Mouse (Mus musculus) testis, adult 2 months (tissue): Measurements from ENCODE around the gene Prdx2. TPM values are rescaled to one million over a fixed set of nuclear protein-coding genes. Genes with fewer than 3 reads are reported as not detected.

Source experiments
- H3K27ac ChIP-seq: fragments of 200-500 bp; 2 replicates; pipeline ENCODE4 v1.5.1; 2012; ENCODE audit warnings: low read depth, low read length; ENCODE audit not compliant: control insufficient read depth, insufficient read depth
- H3K27me3 ChIP-seq: fragments of 200-500 bp; 2 replicates; pipeline ENCODE4 v1.6.1; 2012; ENCODE audit warnings: mild to moderate bottlenecking, low read length, moderate library complexity; ENCODE audit not compliant: control insufficient read depth, insufficient read depth
- H3K36me3 ChIP-seq: fragments of 200-500 bp; 2 replicates; pipeline ENCODE4 v1.6.1; 2012; ENCODE audit warnings: mild to moderate bottlenecking, low read length; ENCODE audit not compliant: control insufficient read depth, insufficient read depth
- H3K4me1 ChIP-seq: fragments of 200-500 bp; 2 replicates; pipeline ENCODE4 v1.6.1; 2012; ENCODE audit warnings: low read length; ENCODE audit not compliant: control insufficient read depth, insufficient read depth
- H3K4me3 ChIP-seq: fragments of 200-500 bp; 2 replicates; pipeline ENCODE4 v1.5.1; 2012; ENCODE audit warnings: low read depth, mild to moderate bottlenecking, low read length, moderate library complexity, mixed read lengths; ENCODE audit not compliant: control insufficient read depth
- CTCF ChIP-seq: fragments of 200-500 bp; IDR thresholded peaks from 2 replicates; pipeline ENCODE4 v1.5.1; 2012; ENCODE audit warnings: low read depth, mild to moderate bottlenecking, inconsistent platforms, low read length, moderate library complexity; ENCODE audit not compliant: control insufficient read depth, insufficient read depth, insufficient replicate concordance
- POLR2A ChIP-seq: fragments of 200-500 bp; IDR thresholded peaks from 2 replicates; pipeline ENCODE4 v1.6.1; 2012; ENCODE audit warnings: low read depth, mild to moderate bottlenecking, inconsistent platforms, low read length, moderate library complexity; ENCODE audit not compliant: control insufficient read depth
- polyA plus RNA-seq: library from polyadenylated mRNA; depleted of rRNA; stranded (reverse); fragments of >200 nt; gene quantifications from 2 replicates; pipeline ENCODE4 v1.2.3, GENCODE M21; 2012

Prdx2 gene
- polyA plus RNA-seq, 1 experiment = 68.5 TPM

GRCm38 (mm10) chr8:84981644-84982498 lies 12.5 kb downstream of the Prdx2 start:
- Histone ChIP-seq H3K27ac (no peak overlapping the region), H3K4me3 (no peak overlapping the region), H3K27me3 (no peaks in the 10 kb centered on the region; the same call in 1 of the 2 replicates), H3K4me1 (peaks cover 56% of the 10 kb centered on the region), H3K36me3 (no peaks in the 10 kb centered on the region)
- no peak for TF ChIP-seq POLR2A

DNA sequence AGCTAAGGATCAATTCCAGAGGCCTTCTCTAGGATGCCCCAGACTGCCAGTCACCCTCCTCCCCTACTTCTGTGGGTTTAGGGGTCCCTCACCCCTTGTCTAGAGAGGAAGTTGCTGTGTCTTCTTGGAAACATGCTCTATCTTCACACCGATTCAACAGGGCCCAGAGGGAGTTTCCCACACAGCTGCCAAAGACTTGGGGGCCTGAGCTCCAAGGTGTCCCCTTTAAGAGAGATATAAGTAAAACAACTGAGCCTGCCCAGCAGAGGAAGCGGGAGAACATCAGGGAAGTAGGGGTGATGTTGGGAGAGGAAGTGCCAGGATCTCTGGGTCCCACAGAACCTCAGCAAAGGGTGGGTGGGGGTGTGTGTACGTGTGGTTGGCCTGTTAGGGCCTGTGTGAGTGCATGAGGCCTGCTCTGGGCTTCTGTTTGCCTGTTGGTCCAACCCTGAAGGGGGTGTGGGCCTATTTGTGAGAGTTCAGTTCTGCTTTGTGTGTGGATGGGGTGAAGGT lies 13.2 kb downstream of the Prdx2 start:
- Histone ChIP-seq H3K4me1 (peaks cover 49% of the 10 kb centered on the region), H3K27me3 (no peaks in the 10 kb centered on the region; the same call in 1 of the 2 replicates), H3K4me3 (no peak overlapping the region), H3K27ac (no peak overlapping the region), H3K36me3 (no peaks in the 10 kb centered on the region)
- TF ChIP-seq POLR2A (no peak), CTCF (no peak)

- no peaks in the 10 kb centered on the region for H3K27me3 ChIP-seq
- peaks cover 41% of the 10 kb centered on the region for H3K4me1 ChIP-seq
- peak overlapping the region; percentile 90 for H3K4me3 ChIP-seq
- H3K27ac ChIP-seq = peak overlapping the region; percentile 80
- no peaks in the 10 kb centered on the region for H3K36me3 ChIP-seq
- TF ChIP-seq CTCF = no peak
- TF ChIP-seq POLR2A = no peak
Observed at GRCm38 (mm10) chr8:84984294-84985048, 15.1 kb downstream of the Prdx2 start.

GRCm38 (mm10) chr8:84985049-84985683 lies 15.8 kb downstream of the Prdx2 start:
- H3K4me3 ChIP-seq = peak overlapping the region; percentile 90
- no peak for TF ChIP-seq CTCF
- no peak for TF ChIP-seq POLR2A
- H3K27me3 ChIP-seq = no peaks in the 10 kb centered on the region
- peaks cover 35% of the 10 kb centered on the region for H3K4me1 ChIP-seq
- H3K36me3 ChIP-seq = no peaks in the 10 kb centered on the region
- H3K27ac ChIP-seq = peak overlapping the region; percentile 80

DNA sequence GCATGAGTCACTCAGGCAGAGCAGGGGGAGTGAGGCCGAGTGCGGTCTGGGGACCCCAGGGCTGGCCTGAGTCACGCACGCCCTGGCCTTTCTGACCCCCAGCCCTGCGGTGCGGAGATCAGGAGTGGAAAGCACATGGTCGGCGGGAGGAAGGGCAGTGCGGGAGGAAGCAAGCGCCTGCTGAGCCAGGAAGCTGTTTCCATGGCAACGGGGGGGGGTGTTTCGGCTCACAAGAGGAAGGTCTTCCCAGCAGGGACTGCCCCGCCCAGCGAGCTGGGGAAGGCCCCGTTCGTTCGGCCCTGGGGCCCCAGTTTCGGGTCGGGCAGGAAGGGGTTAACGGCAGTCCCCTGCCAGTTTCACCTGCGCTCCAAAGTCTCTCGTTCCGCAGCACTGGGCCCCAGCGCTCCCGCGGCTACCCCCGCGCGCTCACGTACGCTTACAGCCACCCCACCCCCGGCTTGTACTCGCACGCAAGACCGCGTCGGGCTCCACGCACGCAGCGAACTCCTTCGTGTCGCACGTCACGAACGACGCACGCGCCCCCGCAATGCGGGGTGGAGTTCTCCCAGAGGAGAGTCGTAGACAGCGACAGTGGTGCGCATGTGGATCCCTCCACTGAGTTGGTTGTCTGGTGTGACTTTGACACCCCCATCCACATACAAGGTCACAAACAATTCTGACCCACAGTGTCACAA lies 16.4 kb downstream of the Prdx2 start:
- Histone ChIP-seq H3K4me1 (peaks cover 32% of the 10 kb centered on the region), H3K27me3 (no peaks in the 10 kb centered on the region), H3K36me3 (no peaks in the 10 kb centered on the region), H3K27ac (peak overlapping the region; percentile 80), H3K4me3 (peak overlapping the region; percentile 90)
- TF ChIP-seq CTCF (no peak), POLR2A (peak; percentile 53; the same call in 1 of the 2 replicates)

- Histone ChIP-seq H3K36me3 (no peaks in the 10 kb centered on the region), H3K27ac (no peak overlapping the region; the same call in 1 of the 2 replicates), H3K4me1 (peaks cover 31% of the 10 kb centered on the region), H3K27me3 (no peaks in the 10 kb centered on the region), H3K4me3 (peak overlapping the region; percentile 90)
- TF ChIP-seq CTCF (no peak), POLR2A (no peak)
Observed at GRCm38 (mm10) chr8:84986379-84986945, 17.1 kb downstream of the Prdx2 start.
